ENCODE assay signal across 8 mouse cellular contexts in the genomic region with DNA sequence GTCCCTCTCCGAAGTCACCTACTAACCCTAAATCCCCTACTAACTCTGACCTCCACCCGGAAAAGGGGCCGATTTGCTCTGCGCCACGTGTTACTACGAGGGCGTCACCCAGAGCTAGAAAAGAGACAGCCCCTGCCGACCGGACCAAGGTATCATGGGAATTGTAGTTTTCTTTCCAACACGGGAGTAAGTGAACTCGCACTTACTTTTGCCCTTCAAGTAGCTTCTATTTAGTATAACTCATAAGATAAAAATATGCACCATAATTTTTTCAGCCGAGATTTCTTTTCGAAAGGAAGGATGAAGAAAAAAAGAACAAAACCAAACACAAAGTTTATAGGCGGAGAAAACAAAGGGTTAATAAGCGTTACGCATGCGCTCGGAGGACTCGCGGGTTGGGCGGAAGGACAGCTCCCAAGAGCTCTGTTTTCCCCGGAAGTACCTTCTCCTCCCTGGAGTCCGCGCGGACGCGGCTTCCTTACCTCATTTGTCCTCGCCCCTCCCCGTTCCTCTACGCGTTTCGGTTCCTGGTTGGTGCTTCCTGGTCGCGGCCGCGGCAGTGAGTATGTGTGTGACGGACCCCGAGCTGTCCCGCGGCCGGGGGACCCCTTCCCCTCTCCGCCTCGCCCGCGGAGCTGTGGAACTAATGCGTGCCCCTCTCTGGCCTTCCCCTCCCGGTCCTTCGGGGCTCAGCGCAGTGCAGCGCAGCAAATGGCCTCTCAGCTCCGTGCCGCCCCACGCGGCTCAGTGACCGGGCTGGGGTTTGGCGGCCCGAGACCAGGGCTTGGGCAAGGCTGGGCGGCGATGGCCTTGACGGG. TPM values are rescaled to one million over a fixed set of nuclear protein-coding genes. Genes with fewer than 3 reads are reported as not detected.
DNase-seq lines count a peak whose midpoint lies in the region; ATAC-seq lines count a peak whose summit lies in the region.

No protein-coding gene starts in this region.

- DNase-seq in B cell, adult 2 months: peak; percentile 87 to 88
- DNase-seq in brain, adult 2 months (ENCODE audit: low read depth, low spot score): peak; percentile 98
- peak; percentile 96 for DNase-seq in heart, embryonic 10.5 days (ENCODE audit: low spot score)
- peak; percentile 93 for DNase-seq in liver
- DNase-seq in spleen, postnatal 4 days (ENCODE audit: low spot score in 2 of 2): peak; percentile 88 to 92

- peak overlapping the region; percentile 88 for H3K9ac ChIP-seq in kidney, embryonic 15.5 days

- H3K9me3 ChIP-seq in heart, embryonic 10.5 days: no peaks in the 10 kb centered on the region
- H3K9me3 ChIP-seq in kidney, embryonic 15.5 days (replicated peaks): no peaks in the 10 kb centered on the region

- peak overlapping the region; percentile 93 for H3K27ac ChIP-seq in heart, embryonic 10.5 days
- H3K27ac ChIP-seq in kidney, embryonic 15.5 days: peak overlapping the region; percentile 93

- H3K27me3 ChIP-seq in heart, embryonic 10.5 days (ENCODE audit: insufficient read depth, poor library complexity, severe bottlenecking): no peaks in the 10 kb centered on the region
- H3K27me3 ChIP-seq in kidney, embryonic 15.5 days: no peaks in the 10 kb centered on the region

- peak; percentile 97 for ATAC-seq in erythroblast, adult 5-6 weeks (replicated peaks; ENCODE audit: low FRiP score, poor library complexity, severe bottlenecking)
- peak; percentile 97 for ATAC-seq in kidney, embryonic 15.5 days (replicated peaks; ENCODE audit: low FRiP score)
- peak; percentile 95 for ATAC-seq in monocyte, adult 5-6 weeks (replicated peaks; ENCODE audit: insufficient number of reproducible peaks, low FRiP score, low TSS enrichment, poor library complexity, severe bottlenecking)

- peak overlapping the region; percentile 96 for H3K4me3 ChIP-seq in heart, embryonic 10.5 days
- peak overlapping the region; percentile 66 for H3K4me3 ChIP-seq in kidney, embryonic 15.5 days (replicated peaks)

- WGBS in heart, embryonic 10.5 days: under 1% methylated on average over 60 of the region's 60 CpGs
- WGBS in kidney, embryonic 15.5 days: under 1% methylated on average over 60 of the region's 60 CpGs

- H3K36me3 ChIP-seq in heart, embryonic 10.5 days: no peaks in the 10 kb centered on the region
- H3K36me3 ChIP-seq in kidney, embryonic 15.5 days: no peaks in the 10 kb centered on the region

- peaks cover 6% of the 10 kb centered on the region; the same call in 1 of the 2 replicates for H3K4me1 ChIP-seq in heart, embryonic 10.5 days
- H3K4me1 ChIP-seq in kidney, embryonic 15.5 days: peaks cover 9% of the 10 kb centered on the region; the same call in 1 of the 2 replicates

- peak overlapping the region; percentile 66 for H3K4me2 ChIP-seq in kidney, embryonic 15.5 days

RNA-seq across cellular contexts. Expression of a gene that starts 0.7 kb away (rescaled TPM):
- total RNA-seq in erythroblast, adult 5-6 weeks (2015; ENCODE audit: low replicate concordance): 15.9 and 19.2 TPM in 2 replicates
- total RNA-seq in erythroblast, adult 5-6 weeks (2017; ENCODE audit: low replicate concordance): 31.5 and 39.8 TPM in 2 replicates
- 22.9 and 23.7 TPM in 2 replicates for polyA plus RNA-seq in heart, embryonic 10.5 days (2016; fragmentation: Nextera tagmentation; extraction: Ambion mirVana)
- polyA plus RNA-seq in kidney, embryonic 15.5 days (2015; fragmentation: Nextera tagmentation; extraction: Ambion mirVana): 38.2 and 38.3 TPM in 2 replicates
- 181 to 238 TPM (median 236 TPM) in 3 replicates for total RNA-seq in monocyte, adult 5-6 weeks (2017)

RNA-seq across cellular contexts. Expression of a gene that starts 46.1 kb away (rescaled TPM):
- total RNA-seq in erythroblast, adult 5-6 weeks (2015; ENCODE audit: low replicate concordance): 0.63 TPM in 1 of 2 replicates, not detected in the other
- total RNA-seq in erythroblast, adult 5-6 weeks (2017; ENCODE audit: low replicate concordance): 0.14 TPM in 1 of 2 replicates, not detected in the other
- polyA plus RNA-seq in heart, embryonic 10.5 days (2016; fragmentation: Nextera tagmentation; extraction: Ambion mirVana): 0.03 TPM in 1 of 2 replicates, not detected in the other
- 0.01 TPM in 1 of 2 replicates, not detected in the other for polyA plus RNA-seq in kidney, embryonic 15.5 days (2015; fragmentation: Nextera tagmentation; extraction: Ambion mirVana)
- total RNA-seq in monocyte, adult 5-6 weeks (2017): 11.9 to 15.7 TPM (median 14.1 TPM) in 3 replicates

Comparison
In these comparisons a context has a peak if more than half of its experiments do, and no peak if none do; other contexts are left out.
1. Peak in every context shown above with its lines: DNase-seq, ATAC-seq, H3K4me3 ChIP-seq and H3K27ac ChIP-seq.